Mouse (Mus musculus) brain, embryonic 14.5 days (tissue): ENCODE data around the gene BC052040.

ENCODE experiments used
- CTCF ChIP-seq: fragments of 200-500 bp; IDR thresholded peaks from 2 replicates; pipeline ENCODE4 v1.5.1; 2012; ENCODE audit warnings: inconsistent platforms, mild to moderate bottlenecking, moderate library complexity, borderline replicate concordance; ENCODE audit not compliant: insufficient read depth, insufficient read length; ENCODE audit errors: extremely low read depth
- POLR2A ChIP-seq: fragments of 200-500 bp; IDR thresholded peaks from 2 replicates; pipeline ENCODE4 v1.6.1; 2012; ENCODE audit warnings: mild to moderate bottlenecking, inconsistent platforms, borderline replicate concordance; ENCODE audit not compliant: poor library complexity, insufficient read depth, insufficient read length, severe bottlenecking; ENCODE audit errors: extremely low read depth

DNA sequence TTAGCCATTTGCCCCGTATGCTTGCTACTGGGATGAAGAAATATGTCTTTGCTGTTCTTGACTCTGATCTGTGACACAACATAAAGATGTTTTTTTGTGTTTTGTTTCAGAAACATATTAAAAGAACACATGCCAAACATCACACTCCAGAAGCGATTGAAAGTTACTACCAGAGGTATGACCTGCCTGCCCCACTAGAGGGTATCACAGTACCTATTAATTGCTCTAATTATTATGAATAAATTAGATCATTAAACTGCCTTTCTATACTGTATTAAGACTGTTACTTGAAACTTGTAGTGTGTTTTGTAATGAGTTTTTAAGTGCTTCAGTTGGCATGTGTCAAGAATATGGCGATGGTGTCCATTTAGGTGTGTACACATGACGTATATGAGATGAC lies 50.3 kb downstream of the BC052040 start:
- TF ChIP-seq POLR2A: no peak
- no peak for TF ChIP-seq CTCF
